Mouse (Mus musculus): ENCODE measurements at regions not wholly inside any gene's neighbourhood (a gene's known extent, or its start where the extent isn't known, plus 50 kb on each side); places are given as distances from the start of the nearest gene placed in this dataset.

GRCm38 (mm10) chr7:137750741-137751140, 313.3 kb downstream of the Glrx3 start:
- no peak for DNase-seq (ENCODE audit: low spot score in 2 of 2)

- DNase-seq (ENCODE audit: low spot score in 2 of 2), result no peak
Observed at GRCm38 (mm10) chr7:137751151-137751859, 313.9 kb downstream of the Glrx3 start.

- DNase-seq (ENCODE audit: low spot score in 2 of 2), result no peak
Observed at GRCm38 (mm10) chr7:137765961-137766360, 328.5 kb downstream of the Glrx3 start.

DNA sequence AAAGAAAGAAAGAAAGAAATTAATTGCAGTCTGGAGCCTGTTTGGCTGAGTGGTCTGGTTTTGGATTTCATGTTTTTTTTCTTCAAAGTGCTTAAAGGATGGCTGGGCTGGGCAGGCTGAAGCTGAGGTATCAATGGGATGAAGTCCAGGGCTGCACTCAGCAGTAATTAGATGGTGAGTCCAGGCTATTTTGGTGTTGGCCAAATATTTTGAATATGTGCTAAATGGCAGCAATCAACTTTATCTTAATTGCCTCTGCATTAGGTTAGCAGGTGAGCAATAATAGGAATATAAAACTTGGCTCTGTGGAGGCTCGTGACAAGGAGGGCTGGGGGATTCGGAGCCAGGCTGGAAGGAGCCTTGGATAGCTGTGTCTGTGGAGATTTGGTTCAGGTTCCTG, 329.3 kb downstream of the Glrx3 start:
- DNase-seq (ENCODE audit: low spot score in 2 of 2), result no peak

DNA sequence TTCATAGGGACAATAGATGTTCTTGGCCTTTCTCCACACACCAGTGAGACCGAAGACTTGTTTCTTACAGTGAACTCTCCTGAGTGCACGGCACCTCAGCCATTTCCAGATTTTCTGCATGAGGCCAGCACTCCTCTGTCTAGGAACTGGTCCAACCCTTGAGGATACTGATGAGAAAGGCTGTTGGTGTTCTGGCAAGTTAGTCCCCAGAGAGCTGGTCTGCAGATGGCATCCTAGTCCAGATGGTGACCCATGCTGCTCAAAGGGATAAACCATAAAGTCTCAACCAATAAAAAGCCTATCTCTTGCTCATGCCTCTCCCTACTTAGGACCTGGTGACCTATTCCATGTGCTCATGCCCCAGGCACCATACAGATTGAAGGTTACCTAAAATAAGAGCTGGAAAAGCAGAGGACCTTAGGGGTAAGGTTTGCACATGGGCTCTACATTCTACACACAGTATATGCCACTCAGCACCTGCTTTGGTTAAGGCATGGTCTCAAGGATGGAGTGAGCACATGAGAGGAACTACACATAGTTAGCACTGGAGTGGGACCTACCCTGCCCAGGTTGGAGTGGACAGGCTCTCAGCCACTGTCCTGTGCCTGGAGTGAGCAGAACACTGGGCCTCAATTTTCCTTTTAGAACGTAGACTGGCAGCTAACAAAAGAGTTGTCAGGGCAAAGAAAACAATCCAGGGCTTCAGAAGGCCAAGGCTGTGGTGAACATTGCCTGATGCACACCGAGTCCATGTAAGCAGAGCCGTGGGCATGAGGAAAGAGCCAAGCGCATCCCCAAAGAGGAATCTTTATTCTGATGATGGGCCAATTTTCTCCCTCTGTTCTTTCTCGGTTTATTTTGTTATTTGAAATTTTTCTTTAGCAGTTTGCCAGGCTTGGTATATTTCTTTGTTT, 335.9 kb downstream of the Glrx3 start:
- DNase-seq (ENCODE audit: low spot score in 2 of 2), result no peak

DNA sequence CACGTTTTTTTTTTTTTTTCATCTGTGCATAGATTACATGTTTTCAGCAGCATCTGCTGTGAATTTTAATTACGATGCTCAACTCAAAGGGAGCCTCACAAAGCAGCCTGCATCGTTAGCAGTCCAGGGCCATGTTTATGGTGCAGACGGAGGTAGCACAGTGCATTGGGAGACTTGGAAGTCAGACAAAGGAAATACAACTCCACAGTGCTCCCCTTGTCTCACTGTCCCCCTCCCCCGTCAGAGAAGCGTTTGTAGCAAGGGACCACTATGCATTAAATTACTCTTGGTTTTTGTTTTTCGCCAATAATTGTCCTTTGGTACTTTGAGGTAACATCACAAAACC, 336.5 kb downstream of the Glrx3 start:
- no peak for DNase-seq (ENCODE audit: low spot score in 2 of 2)

- DNase-seq (ENCODE audit: low spot score in 2 of 2), result peak; percentile 26 to 35
Observed at GRCm38 (mm10) chr7:137783954-137784353, 346.5 kb downstream of the Glrx3 start.

DNA sequence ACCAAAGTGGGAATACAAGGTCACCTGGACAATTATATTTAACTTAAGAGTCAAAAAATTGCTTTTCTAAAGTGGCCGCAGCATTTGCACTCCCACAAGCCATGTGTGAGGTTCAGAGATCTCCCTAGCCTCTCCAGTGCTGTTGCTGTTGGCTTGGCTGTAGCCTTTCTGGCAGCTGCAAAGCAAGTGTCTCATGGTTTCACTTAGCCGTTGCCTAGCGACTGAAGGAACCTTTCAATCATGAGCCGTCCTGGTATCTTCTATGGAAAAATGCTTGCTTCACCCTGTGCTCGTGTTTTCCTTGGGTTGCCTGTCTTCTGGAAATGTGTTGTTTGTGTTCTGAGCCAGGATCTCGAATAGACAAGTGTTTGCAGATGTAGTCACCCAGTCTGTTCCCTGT, 367.9 kb downstream of the Glrx3 start:
- DNase-seq (ENCODE audit: low spot score in 2 of 2), result peak; percentile 15 to 19

GRCm38 (mm10) chr7:137812839-137813238, 375.4 kb downstream of the Glrx3 start:
- peak; percentile 30 to 50 for DNase-seq (ENCODE audit: low spot score in 2 of 2)

GRCm38 (mm10) chr7:137840520-137840919, 403.1 kb downstream of the Glrx3 start:
- no peak for DNase-seq (ENCODE audit: low spot score in 2 of 2)

DNA sequence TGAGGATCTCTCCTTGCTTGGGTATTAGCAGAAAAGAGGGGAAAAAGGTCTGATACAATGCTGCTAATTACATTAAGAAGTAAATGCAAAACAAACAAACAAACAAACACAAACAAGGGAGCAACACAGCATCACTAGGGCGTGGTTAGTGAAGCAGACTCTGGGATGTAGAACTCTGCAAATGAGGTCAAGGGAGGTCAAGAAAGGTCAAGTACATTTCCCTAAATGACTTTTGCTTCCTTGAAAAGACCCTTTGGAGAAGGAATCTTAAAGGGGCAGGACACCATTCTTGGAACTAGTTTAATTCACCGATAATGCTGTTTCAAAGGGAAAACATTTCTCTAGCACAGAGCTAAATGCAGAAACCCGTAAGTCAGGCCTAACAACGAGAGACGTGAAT, 403.6 kb downstream of the Glrx3 start:
- no peak for DNase-seq (ENCODE audit: low spot score in 2 of 2)

- peak; percentile 11 to 14 for DNase-seq (ENCODE audit: low spot score in 2 of 2)
Observed at GRCm38 (mm10) chr7:137841456-137842100, 404.2 kb downstream of the Glrx3 start.

DNA sequence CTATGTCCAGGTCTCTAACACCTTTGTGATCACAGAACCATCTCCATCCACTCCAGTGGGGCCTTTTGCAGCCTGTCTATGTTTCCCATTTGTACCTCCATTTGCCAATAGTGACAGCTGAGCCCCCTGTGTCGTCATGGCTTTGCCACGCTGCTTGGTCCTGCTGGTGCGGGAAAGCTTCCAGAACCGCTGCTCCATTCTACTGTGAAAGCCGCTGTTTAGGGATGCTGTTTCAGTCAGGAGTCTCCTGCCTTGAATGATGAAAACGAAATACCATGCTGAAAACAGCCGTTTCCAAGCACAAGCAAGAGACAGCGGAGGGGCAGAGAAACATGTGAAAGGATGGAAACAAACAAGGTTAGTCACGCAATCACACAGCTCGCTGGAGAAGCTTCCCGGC, 410.4 kb downstream of the Glrx3 start:
- peak in 1 of 2 experiments; percentile 10 for DNase-seq (ENCODE audit: low spot score in 2 of 2)

DNA sequence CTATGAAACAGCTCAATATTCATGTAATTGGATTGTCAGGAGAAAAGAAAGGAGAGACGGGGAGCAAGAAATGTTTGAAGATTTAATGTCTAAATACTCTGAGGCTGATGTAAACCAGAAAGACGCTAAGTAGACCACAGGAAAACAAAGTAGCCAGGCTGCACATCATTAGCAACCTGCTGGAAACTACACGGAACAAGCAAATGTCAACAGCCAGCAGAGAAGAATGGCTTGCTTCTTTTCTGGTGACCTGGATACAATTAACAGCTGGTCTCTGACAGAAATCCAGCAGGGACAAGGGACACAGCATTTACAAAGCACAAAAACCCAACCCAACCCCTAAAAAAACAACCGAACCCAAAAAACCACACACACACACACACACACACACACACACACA, 413.6 kb downstream of the Glrx3 start:
- DNase-seq (ENCODE audit: low spot score in 2 of 2), result no peak

DNA sequence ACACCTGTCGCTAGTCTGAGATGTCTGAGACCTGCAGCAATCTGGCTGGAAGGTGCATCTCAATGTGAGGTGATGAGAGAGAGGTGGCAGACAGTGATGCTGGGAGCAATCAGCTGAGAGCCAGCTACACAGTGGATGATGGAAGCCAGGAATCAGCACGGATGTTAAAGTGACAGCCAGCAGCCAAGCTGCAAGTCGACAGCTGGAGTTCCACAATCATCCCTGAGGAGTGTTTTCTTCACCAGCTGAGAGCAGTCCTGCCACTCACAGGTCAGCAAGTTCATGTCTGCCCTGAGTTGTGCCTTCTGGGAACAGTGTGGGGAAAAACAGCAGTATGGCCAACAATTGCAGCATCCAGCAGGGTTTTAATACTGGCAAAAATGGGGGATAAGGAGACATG, 422.3 kb downstream of the Glrx3 start:
- DNase-seq (ENCODE audit: low spot score in 2 of 2), result no peak

GRCm38 (mm10) chr7:137860520-137860919, 423.1 kb downstream of the Glrx3 start:
- no peak for DNase-seq (ENCODE audit: low spot score in 2 of 2)

- no peak for DNase-seq (ENCODE audit: low spot score in 2 of 2)
Observed at GRCm38 (mm10) chr7:137864912-137865311, 427.5 kb downstream of the Glrx3 start.

DNA sequence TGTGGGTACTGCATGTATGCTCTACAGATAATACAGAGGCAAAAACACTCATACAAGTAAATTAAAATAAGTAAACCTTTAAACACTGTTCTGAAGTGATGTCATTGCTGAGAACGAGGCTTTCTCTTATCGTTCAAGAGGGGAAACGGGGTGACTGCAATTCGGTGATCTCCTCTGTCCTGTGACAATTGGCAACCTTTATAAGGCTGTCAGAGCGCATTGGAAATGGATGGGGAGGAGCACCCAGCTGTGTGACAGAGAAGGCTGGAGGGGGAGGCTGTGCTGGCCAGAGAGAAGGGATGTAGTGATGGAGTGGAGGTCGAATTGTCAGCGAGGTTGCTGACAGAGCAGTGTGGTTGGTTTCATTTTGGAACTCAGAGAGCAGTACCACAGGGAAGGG, 428.0 kb downstream of the Glrx3 start:
- no peak for DNase-seq (ENCODE audit: low spot score in 2 of 2)

DNA sequence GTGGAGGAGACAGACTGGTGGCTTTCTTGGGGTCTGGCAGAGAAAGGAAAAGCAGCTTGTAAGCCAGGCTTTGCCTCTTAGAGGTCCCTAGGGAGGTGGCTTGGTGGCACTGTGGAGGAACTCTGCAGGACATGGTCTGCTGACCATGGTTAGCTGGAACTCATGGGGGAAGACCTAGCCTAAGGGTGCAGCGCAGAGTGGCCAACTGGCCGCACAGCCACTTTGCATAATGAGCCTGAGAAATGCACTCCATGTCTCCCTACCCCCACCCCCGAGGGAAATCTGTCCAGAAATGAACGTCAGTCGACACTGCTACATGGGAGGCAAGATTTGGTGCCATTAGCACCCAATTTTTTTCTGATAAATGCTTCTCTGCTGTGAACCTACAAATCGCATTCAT, 429.5 kb downstream of the Glrx3 start:
- DNase-seq (ENCODE audit: low spot score in 2 of 2), result no peak

DNA sequence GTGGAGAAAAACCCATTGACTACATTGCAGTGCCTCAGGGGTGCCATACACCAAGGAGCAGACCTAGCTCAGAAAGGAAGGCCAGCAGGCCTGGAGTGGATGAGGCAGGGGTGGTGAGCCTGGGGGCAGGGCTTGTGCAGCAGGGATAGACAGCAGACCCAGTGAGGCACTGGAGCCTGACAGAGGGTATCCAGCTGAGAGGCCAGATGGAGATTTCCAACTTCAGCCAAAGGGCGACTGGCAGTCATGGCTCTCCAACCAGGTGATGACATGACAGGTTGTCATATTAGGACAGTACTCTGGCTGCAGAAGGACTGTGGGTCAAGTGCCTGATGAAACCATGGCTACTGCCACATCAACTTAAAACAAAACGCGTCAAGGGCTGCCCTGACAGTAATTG, 431.1 kb downstream of the Glrx3 start:
- no peak for DNase-seq (ENCODE audit: low spot score in 2 of 2)

DNA sequence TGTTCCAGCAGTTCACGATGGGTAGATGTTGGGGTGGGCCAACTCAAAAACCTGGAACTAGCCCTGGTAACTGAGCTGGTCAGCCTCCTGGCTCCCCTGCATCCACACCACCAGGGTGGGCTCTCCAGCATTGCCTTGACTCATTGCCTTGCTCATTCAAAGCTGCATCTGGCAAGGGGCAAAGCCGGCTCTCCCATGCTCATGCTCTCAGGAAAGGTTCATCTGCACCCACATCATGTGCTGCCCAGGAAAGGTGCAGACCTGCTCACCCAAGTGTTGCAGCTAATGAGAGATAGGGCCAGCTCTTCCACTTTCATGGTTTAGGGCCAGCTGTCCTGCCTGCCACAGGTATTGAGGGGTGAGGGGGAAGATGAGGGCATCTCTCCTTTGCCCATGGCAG, 437.9 kb downstream of the Glrx3 start:
- DNase-seq (ENCODE audit: low spot score in 2 of 2), result no peak

DNA sequence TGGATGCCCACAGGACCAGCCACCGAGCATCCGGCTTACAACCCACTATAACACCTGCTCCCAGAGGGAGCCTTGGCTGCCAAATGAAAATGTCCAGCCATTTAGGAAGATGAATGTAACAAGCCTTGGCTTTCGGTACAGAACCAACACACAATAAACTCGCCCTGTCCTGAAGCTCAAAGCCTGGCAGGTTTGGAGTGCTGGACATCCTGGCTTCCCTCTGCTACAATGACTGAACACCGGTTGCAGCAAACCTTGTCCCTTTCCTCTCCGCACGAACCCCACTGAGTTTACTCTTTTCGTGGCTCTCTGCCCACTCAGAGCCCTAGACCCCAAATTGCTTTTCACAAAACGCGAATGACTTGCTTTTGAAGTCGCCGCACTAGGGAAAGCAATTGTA, 441.9 kb downstream of the Glrx3 start:
- no peak for DNase-seq (ENCODE audit: low spot score in 2 of 2)

- DNase-seq (ENCODE audit: low spot score in 2 of 2), result no peak
Observed at GRCm38 (mm10) chr7:137882876-137883275, 445.5 kb downstream of the Glrx3 start.

Measured in right cerebral cortex, adult 2 months (tissue).